Mouse (Mus musculus) midbrain, embryonic 11.5 days (tissue): ENCODE results near the gene 4930415O20Rik. TPM values are rescaled to one million over a fixed set of nuclear protein-coding genes. Genes with fewer than 3 reads are reported as not detected.
A peak's percentile ranks its signal among the peaks of the same experiment; 100 is the strongest.

Source experiments
- ATAC-seq: fragments of 200-750 bp; cut with Nextera tagmentation; 2 replicates; pipeline ENCODE4 v1.8.0; 2017; ENCODE audit warnings: moderate TSS enrichment, moderate library complexity; ENCODE audit not compliant: low FRiP score
- DNase-seq: peaks from one replicate; pipeline ENCODE4 v3.0.0; 2015; ENCODE audit warnings: low spot score; ENCODE audit errors: missing footprints
- H3K27ac ChIP-seq: fragments of 300-500 bp; sonication (generic); 2 replicates; pipeline ENCODE4 v1.5.1; 2014; ENCODE audit warnings: low read depth, low read length
- H3K27me3 ChIP-seq: fragments of 300-500 bp; sonication (generic); 2 replicates; pipeline ENCODE4 v1.6.1; 2014; ENCODE audit warnings: mild to moderate bottlenecking, low read length, moderate library complexity, mixed read lengths; ENCODE audit not compliant: control insufficient read depth, insufficient read depth
- H3K36me3 ChIP-seq: fragments of 300-500 bp; sonication (generic); 2 replicates; pipeline ENCODE4 v1.6.1; 2014; ENCODE audit warnings: mild to moderate bottlenecking, low read length, moderate library complexity, mixed read lengths; ENCODE audit not compliant: control insufficient read depth, insufficient read depth
- H3K4me1 ChIP-seq: fragments of 300-500 bp; sonication (generic); 2 replicates; pipeline ENCODE4 v1.6.1; 2014; ENCODE audit warnings: low read length; ENCODE audit not compliant: control insufficient read depth, insufficient read depth
- H3K4me2 ChIP-seq: fragments of 300-500 bp; sonication (generic); 2 replicates; pipeline ENCODE4 v1.6.1; 2014; ENCODE audit warnings: mild to moderate bottlenecking, moderate library complexity
- H3K4me3 ChIP-seq: fragments of 300-500 bp; sonication (generic); 2 replicates; pipeline ENCODE4 v1.5.1; 2014; ENCODE audit warnings: low read depth, low read length
- H3K9ac ChIP-seq: fragments of 300-500 bp; sonication (generic); 2 replicates; pipeline ENCODE4 v1.6.1; 2014; ENCODE audit warnings: low read length
- H3K9me3 ChIP-seq: fragments of 300-500 bp; sonication (generic); 2 replicates; pipeline ENCODE4 v1.6.1; 2016; ENCODE audit warnings: low read length; ENCODE audit not compliant: control insufficient read depth
- WGBS: fragments of 180-500 bp; shearing (Covaris S2); extraction: QIAGEN DNeasy Blood & Tissue Kit; methylation state at CpG from one replicate; pipeline ENCODE4 v1.1.7; 2014; 5-methylcytosine and 5-hydroxymethylcytosine counted together
- polyA plus RNA-seq: library from polyadenylated mRNA; unstranded; fragments of >200 nt; fragmentation: Nextera tagmentation; extraction: Ambion mirVana; gene quantifications from 2 replicates; pipeline ENCODE4 v1.2.1, GENCODE M21; 2014

Gene 4930415O20Rik
- polyA plus RNA-seq, 1 experiment from 2014 or later: 0.44 TPM

- ATAC-seq: no peak
- Histone ChIP-seq H3K9ac (peak overlapping the region; percentile 91), H3K27me3 (peaks cover 17% of the 10 kb centered on the region), H3K9me3 (no peaks in the 10 kb centered on the region), H3K36me3 (peaks cover 6% of the 10 kb centered on the region; the same call in 1 of the 2 replicates), H3K4me3 (peak overlapping the region; percentile 74), H3K27ac (peak overlapping the region; percentile 87), H3K4me1 (peaks cover 37% of the 10 kb centered on the region), H3K4me2 (peak overlapping the region; percentile 96)
- WGBS: under 1% methylated on average over 21 of the region's 21 CpGs
- peak; percentile 95 for DNase-seq
Observed at GRCm38 (mm10) chr15:98635291-98635841, 64.6 kb downstream of the 4930415O20Rik start.

DNA sequence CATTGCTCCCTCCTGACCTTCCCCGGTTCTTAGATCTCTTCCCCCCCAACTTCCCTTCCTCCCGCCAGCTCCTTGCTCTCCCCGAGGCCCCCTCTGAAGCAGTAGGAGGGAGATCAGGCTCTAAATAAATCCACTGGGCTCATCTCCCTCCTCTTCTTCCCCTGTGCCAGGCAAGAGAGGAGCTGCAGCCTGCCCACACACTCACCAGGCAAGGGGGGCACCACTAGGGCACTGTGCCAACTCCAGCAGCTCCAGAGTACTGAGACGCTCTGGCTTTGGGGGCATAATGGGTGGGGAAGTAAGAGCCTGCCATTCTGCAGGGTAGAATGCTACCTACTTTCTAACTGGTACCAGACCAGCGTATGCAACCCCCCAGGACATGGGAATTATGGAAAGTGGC is 65.7 kb downstream of the 4930415O20Rik start:
- WGBS: 48% methylated on average over 5 of the region's 5 CpGs
- H3K27ac ChIP-seq: no peak overlapping the region
- ATAC-seq: no peak
- H3K9me3 ChIP-seq: no peaks in the 10 kb centered on the region
- H3K27me3 ChIP-seq: peaks cover 13% of the 10 kb centered on the region
- peaks cover 11% of the 10 kb centered on the region for H3K36me3 ChIP-seq
- H3K9ac ChIP-seq: peak overlapping the region; percentile 91
- H3K4me3 ChIP-seq: peak overlapping the region; percentile 74
- H3K4me1 ChIP-seq: peaks cover 37% of the 10 kb centered on the region
- H3K4me2 ChIP-seq: peak overlapping the region; percentile 96
- no peak for DNase-seq

DNA sequence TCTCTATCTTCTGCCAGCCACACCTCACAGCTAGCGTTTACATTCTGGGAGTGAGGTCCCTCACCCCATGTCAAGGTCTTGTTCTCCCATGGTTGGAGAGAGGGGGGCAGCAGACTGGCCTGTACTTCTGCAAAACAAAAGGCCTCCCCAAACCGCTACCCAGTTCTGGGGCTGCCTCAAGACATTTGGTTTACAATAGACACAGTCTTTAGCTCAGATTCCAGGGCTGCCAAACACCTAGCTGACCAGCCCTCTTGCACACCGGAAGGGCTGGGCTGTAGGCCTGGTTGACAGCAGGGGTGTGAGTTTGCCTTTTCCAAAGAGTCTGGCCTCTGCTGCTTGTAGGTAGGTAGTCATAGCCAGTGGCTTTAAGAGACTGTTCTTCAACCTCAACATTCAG is 66.4 kb downstream of the 4930415O20Rik start:
- Histone ChIP-seq H3K27ac (no peak overlapping the region), H3K9me3 (no peaks in the 10 kb centered on the region), H3K4me1 (peaks cover 33% of the 10 kb centered on the region), H3K4me2 (no peak overlapping the region), H3K27me3 (peaks cover 13% of the 10 kb centered on the region), H3K36me3 (peaks cover 12% of the 10 kb centered on the region), H3K9ac (no peak overlapping the region), H3K4me3 (no peak overlapping the region)
- WGBS: 32% methylated on average over 3 of the region's 3 CpGs
- no peak for DNase-seq
- ATAC-seq: no peak

Other genes with a start within 250 kb of the 4930415O20Rik start
- not detected in 2 replicates for gene Olfr284, start 230.0 kb upstream of the 4930415O20Rik start, polyA plus RNA-seq
- not detected in 2 replicates for gene Olfr283, start 190.1 kb upstream of the 4930415O20Rik start, polyA plus RNA-seq
- gene Olfr282, start 139.8 kb upstream of the 4930415O20Rik start, polyA plus RNA-seq: not detected in 2 replicates
- gene Olfr281, start 118.4 kb upstream of the 4930415O20Rik start, polyA plus RNA-seq: not detected in 2 replicates
- not detected in 2 replicates for gene OR5BS1P, start 101.1 kb upstream of the 4930415O20Rik start, polyA plus RNA-seq
- gene Lalba, start 88.3 kb upstream of the 4930415O20Rik start, polyA plus RNA-seq: not detected in 2 replicates
- gene Olfr279, start 78.6 kb upstream of the 4930415O20Rik start, polyA plus RNA-seq: not detected in 2 replicates
- gene Kansl2, start 36.7 kb upstream of the 4930415O20Rik start, polyA plus RNA-seq: 131 and 140 TPM in 2 replicates
- gene Ccnt1, start 81 bp upstream of the 4930415O20Rik start, polyA plus RNA-seq: 60.7 and 61.9 TPM in 2 replicates
- 9.3 and 10.6 TPM in 2 replicates for gene Adcy6, start 39.1 kb downstream of the 4930415O20Rik start, polyA plus RNA-seq
- 35.5 and 39.5 TPM in 2 replicates for gene Cacnb3, start 59.8 kb downstream of the 4930415O20Rik start, polyA plus RNA-seq
- gene Ddx23, start 91.9 kb downstream of the 4930415O20Rik start, polyA plus RNA-seq: 24.8 and 24.9 TPM in 2 replicates
- 6.1 and 6.3 TPM in 2 replicates for gene Rnd1, start 106.5 kb downstream of the 4930415O20Rik start, polyA plus RNA-seq
- 0.71 and 1.4 TPM in 2 replicates for gene Ccdc65, start 137.2 kb downstream of the 4930415O20Rik start, polyA plus RNA-seq
- gene Fkbp11, start 157.2 kb downstream of the 4930415O20Rik start, polyA plus RNA-seq: 10.3 and 10.5 TPM in 2 replicates
- 28.1 and 33.4 TPM in 2 replicates for gene Arf3, start 192.2 kb downstream of the 4930415O20Rik start, polyA plus RNA-seq
- 0.30 and 0.40 TPM in 2 replicates for gene Wnt10b, start 207.1 kb downstream of the 4930415O20Rik start, polyA plus RNA-seq
- gene Wnt1, start 218.9 kb downstream of the 4930415O20Rik start, polyA plus RNA-seq: 11.6 and 14.0 TPM in 2 replicates
- gene Ddn, start 238.5 kb downstream of the 4930415O20Rik start, polyA plus RNA-seq: 0.48 and 0.74 TPM in 2 replicates